Mouse (Mus musculus) E14TG2a.4 (cell line): ENCODE data around the gene Rps26.

ENCODE experiments used
- H3K27me3 ChIP-seq: 2 replicates; pipeline ENCODE4 v1.6.1; 2014; ENCODE audit warnings: low read length, control low read depth; ENCODE audit not compliant: insufficient read depth
- H3K36me3 ChIP-seq: 2 replicates; pipeline ENCODE4 v1.6.1; 2014; ENCODE audit warnings: low read length, control low read depth; ENCODE audit not compliant: insufficient read depth
- H3K4me1 ChIP-seq: replicated peaks from 2 replicates; pipeline ENCODE4 v1.6.1; 2014; ENCODE audit warnings: low read depth, low read length, control low read depth
- H3K4me3 ChIP-seq: replicated peaks from 2 replicates; pipeline ENCODE4 v1.5.1; 2014; ENCODE audit warnings: mild to moderate bottlenecking, low read length
- H3K9me3 ChIP-seq: 2 replicates; pipeline ENCODE4 v1.6.1; 2014; ENCODE audit warnings: low read length, control low read depth
- CTCF ChIP-seq: conservative IDR thresholded peaks from 2 replicates; pipeline ENCODE4 v1.5.1; 2014; ENCODE audit warnings: low read length
- NANOG ChIP-seq: IDR thresholded peaks from 2 replicates; pipeline ENCODE4 v1.6.1; 2014; ENCODE audit warnings: borderline replicate concordance, low read length, mixed read lengths
- POU5F1 ChIP-seq: IDR thresholded peaks from 2 replicates; pipeline ENCODE4 v1.6.1; 2014; ENCODE audit warnings: low read length, borderline replicate concordance

Rps26 gene

DNA sequence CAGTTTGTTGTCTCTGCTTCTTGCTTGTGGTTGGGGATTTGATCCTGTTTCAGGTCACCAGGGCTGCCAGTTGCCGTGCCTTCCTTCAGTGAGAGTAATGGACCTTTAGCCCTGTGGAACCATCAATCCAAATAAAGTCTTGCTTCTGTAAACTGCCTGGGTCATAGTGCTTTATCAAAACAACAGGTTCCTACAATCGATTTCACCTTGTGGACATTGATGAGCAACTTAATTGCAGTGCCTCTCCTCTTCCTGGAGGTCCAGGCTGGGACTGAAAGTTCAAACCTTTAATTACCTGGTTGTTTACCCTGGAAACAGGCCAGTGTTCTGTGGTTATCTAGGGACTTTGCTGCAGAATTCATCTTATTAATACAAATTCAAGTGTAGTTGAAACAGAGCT, 28.1 kb downstream of the Rps26 start:
- no peak overlapping the region for H3K4me3 ChIP-seq
- no peaks in the 10 kb centered on the region for H3K9me3 ChIP-seq
- no peaks in the 10 kb centered on the region for H3K36me3 ChIP-seq
- peaks cover 18% of the 10 kb centered on the region for H3K4me1 ChIP-seq
- no peaks in the 10 kb centered on the region for H3K27me3 ChIP-seq
- TF ChIP-seq POU5F1 (no peak), CTCF (no peak), NANOG (no peak)

DNA sequence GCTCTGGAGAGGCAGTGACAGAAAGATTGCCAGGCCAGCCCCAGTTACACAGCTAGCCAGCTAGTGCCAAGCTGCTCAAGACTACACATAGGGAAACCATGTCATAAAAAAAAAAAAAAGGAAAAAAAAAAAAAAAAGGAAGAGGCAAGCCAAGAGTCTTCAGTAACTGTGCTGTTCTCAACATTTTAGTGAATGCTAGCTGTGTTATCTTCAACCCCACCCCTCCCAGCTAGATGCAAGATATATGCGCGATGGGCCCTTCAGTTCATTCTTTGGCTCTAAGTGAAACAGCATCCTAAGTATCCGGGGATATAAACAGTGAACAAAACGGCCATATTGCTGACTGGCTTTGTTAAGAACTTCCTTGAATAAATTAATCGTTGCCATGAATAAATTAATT, 33.8 kb downstream of the Rps26 start:
- Histone ChIP-seq H3K4me3 (no peak overlapping the region), H3K27me3 (peaks cover 16% of the 10 kb centered on the region), H3K4me1 (peaks cover 25% of the 10 kb centered on the region), H3K9me3 (no peaks in the 10 kb centered on the region), H3K36me3 (no peaks in the 10 kb centered on the region)
- TF ChIP-seq CTCF (no peak), POU5F1 (no peak), NANOG (no peak)

DNA sequence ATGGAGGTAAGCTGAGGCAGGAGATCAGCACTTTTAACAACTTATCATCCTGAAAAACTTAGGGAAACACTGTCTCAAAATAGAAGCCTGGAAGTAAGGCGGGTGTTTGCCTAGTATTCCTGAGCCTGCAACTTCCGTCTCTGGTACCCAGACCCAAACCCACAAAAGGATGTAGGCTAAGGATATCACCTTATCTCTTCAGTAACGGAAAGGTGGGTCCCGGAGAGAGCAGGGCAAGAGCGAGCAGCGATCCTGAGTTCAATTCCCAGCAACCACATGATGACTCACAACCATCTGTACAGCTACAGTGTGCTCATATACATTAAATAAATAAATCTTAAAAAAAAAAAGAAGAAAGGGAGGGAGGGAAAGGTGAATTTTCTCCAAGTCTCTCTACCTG, 35.1 kb downstream of the Rps26 start:
- H3K4me3 ChIP-seq: no peak overlapping the region
- H3K36me3 ChIP-seq: no peaks in the 10 kb centered on the region
- peaks cover 23% of the 10 kb centered on the region for H3K27me3 ChIP-seq
- H3K4me1 ChIP-seq: peaks cover 38% of the 10 kb centered on the region
- no peak for TF ChIP-seq CTCF
- TF ChIP-seq NANOG: no peak
- no peak for TF ChIP-seq POU5F1
- H3K9me3 ChIP-seq: no peaks in the 10 kb centered on the region

GRCm38 (mm10) chr10:128590193-128590690, 36.3 kb downstream of the Rps26 start:
- TF ChIP-seq CTCF (peak; percentile 85), POU5F1 (no peak)
- Histone ChIP-seq H3K27me3 (peaks cover 23% of the 10 kb centered on the region), H3K4me1 (peaks cover 50% of the 10 kb centered on the region)

GRCm38 (mm10) chr10:128589464-128590192, 36.9 kb downstream of the Rps26 start, which contains the start of gene Erbb3:
Erbb3 (minus strand) TSS chr10:128589652.
- Histone ChIP-seq H3K4me1 (peaks cover 56% of the 10 kb centered on the region), H3K27me3 (peaks cover 23% of the 10 kb centered on the region), H3K36me3 (no peaks in the 10 kb centered on the region), H3K4me3 (peak within 1 kb of the TSS; percentile 98), H3K9me3 (no peaks in the 10 kb centered on the region)
- no peak for TF ChIP-seq NANOG
- TF ChIP-seq POU5F1: no peak
- no peak for TF ChIP-seq CTCF

More at GRCm38 (mm10) chr10:128590193-128590690, 36.3 kb downstream of the Rps26 start:
- Histone ChIP-seq H3K9me3 (no peaks in the 10 kb centered on the region), H3K4me3 (peak overlapping the region; percentile 98), H3K36me3 (no peaks in the 10 kb centered on the region)

DNA sequence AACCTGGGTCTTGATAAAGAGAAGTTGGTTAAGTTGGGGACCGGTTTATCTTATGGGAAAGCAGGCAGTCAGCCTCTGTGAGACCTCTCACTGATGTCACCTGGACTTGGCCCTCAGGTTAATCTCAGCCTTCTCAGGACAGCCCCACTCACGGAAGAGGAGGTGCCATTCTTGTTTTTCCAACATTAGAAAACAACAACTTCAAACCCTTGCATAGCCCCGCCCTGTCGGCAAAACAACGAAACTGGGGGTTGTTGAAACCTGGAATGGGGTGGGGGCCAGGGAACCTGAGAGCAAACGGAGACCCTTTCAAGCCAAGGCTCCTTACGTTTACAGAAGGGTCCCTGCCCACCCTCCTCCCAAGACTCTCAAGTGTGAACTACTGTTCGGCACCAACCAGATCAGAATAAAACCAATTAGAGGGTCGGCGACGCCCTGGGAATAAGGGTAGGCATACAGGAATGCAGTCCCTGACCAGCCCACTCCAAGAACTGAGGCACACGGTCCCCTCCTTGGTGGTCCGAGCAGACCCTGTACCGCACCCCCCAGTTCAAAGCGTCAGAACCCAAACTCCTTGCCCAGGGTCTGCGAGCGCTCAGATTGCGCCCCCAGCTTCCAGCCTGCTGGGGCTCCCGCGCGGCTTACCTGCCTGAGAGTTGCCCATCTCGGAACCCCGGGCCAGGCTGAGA, 37.6 kb downstream of the Rps26 start:
- Histone ChIP-seq H3K9me3 (no peaks in the 10 kb centered on the region), H3K4me1 (peaks cover 64% of the 10 kb centered on the region), H3K4me3 (peak overlapping the region; percentile 98), H3K36me3 (no peaks in the 10 kb centered on the region), H3K27me3 (peaks cover 23% of the 10 kb centered on the region)
- TF ChIP-seq POU5F1: no peak
- TF ChIP-seq CTCF: no peak
- TF ChIP-seq NANOG: no peak

DNA sequence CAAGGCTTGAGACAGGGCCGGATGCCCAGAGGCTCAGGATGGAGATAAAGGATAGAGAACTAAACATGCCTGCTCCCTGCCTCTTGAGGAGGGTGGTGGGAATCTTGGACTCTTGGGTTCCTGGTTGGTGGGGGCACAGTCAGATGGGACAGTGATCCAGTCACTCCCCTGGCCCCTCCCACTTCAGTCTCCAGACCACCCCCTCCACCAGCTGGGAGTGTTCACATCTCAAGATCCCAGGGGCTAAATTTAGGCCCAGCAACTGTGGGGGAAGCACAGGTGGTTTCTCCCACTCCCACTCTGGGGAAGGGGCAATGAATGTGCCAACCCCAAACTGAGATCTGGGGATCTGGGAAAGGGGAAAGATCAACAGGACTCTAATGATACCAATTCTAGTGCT, 38.4 kb downstream of the Rps26 start:
- H3K9me3 ChIP-seq: no peaks in the 10 kb centered on the region
- peaks cover 71% of the 10 kb centered on the region for H3K4me1 ChIP-seq
- H3K27me3 ChIP-seq: peaks cover 23% of the 10 kb centered on the region
- H3K4me3 ChIP-seq: peak overlapping the region; percentile 98
- TF ChIP-seq NANOG (no peak), CTCF (no peak)
- H3K36me3 ChIP-seq: no peaks in the 10 kb centered on the region

DNA sequence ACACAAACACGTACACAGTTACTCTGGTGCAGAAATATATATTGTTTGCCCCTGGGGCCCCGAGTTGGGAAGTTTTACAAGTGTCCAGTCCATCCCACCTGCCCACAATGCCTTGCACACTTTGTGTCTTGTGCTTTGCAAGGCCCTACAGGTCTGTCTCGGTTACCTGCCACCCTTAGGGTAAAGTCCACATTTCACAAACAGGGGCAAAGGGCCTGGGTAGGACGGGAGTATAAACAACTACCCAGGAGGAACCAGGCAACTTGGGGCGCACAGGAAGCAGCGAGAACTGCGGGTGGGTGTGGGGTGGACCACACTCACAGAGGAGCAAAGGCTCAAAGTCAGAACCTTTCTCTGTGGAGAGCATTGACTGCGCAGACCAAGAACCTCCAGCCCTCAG, 38.9 kb downstream of the Rps26 start:
- peaks cover 23% of the 10 kb centered on the region for H3K27me3 ChIP-seq
- no peak for TF ChIP-seq POU5F1
- no peak for TF ChIP-seq CTCF
- TF ChIP-seq NANOG: no peak
- peaks cover 75% of the 10 kb centered on the region for H3K4me1 ChIP-seq
- peak overlapping the region; percentile 98 for H3K4me3 ChIP-seq
- H3K9me3 ChIP-seq: no peaks in the 10 kb centered on the region
- H3K36me3 ChIP-seq: 0 out of 2 replicates have a peak, but pooled peaks cover 2% of the 10 kb centered on the region
